Mouse (Mus musculus): Measurements from ENCODE around the gene Chn2.

GRCm38 (mm10) chr6:54297231-54297630 is 257.9 kb downstream of the Chn2 start:
- TF ChIP-seq CTCF (conservative IDR thresholded peaks at IDR 0.05; ENCODE audit: insufficient read depth, insufficient read length, low read depth, low read length) (no peak), POLR2A (IDR thresholded peaks at IDR 0.05; ENCODE audit: low read depth, low read length) (no peak)

Measured in kidney, adult 2 months (tissue).